Mouse (Mus musculus) neural tube, embryonic 14.5 days (tissue): ENCODE measurements around the gene Kdm2b. TPM values are rescaled to one million over a fixed set of nuclear protein-coding genes. Genes with fewer than 3 reads are reported as not detected.

ENCODE experiments used
- ATAC-seq: fragments of 200-750 bp; cut with Nextera tagmentation; 2 replicates; pipeline ENCODE4 v1.8.0; 2017; ENCODE audit warnings: low read depth, mild to moderate bottlenecking, moderate TSS enrichment, moderate library complexity
- H3K27ac ChIP-seq: fragments of 300-500 bp; sonication (generic); 2 replicates; pipeline ENCODE4 v1.5.1; 2014; ENCODE audit warnings: low read depth, mild to moderate bottlenecking, control low read depth, low read length, moderate library complexity, mixed read lengths
- H3K27me3 ChIP-seq: fragments of 300-500 bp; sonication (generic); 2 replicates; pipeline ENCODE4 v1.6.1; 2014; ENCODE audit warnings: low read length; ENCODE audit not compliant: control insufficient read depth, insufficient read depth
- H3K36me3 ChIP-seq: fragments of 300-500 bp; sonication (generic); 2 replicates; pipeline ENCODE4 v1.6.1; 2014; ENCODE audit warnings: low read length, mixed read lengths; ENCODE audit not compliant: control insufficient read depth, insufficient read depth
- H3K4me1 ChIP-seq: fragments of 300-500 bp; sonication (generic); 2 replicates; pipeline ENCODE4 v1.6.1; 2014; ENCODE audit warnings: low read length; ENCODE audit not compliant: control insufficient read depth, insufficient read depth
- H3K4me2 ChIP-seq: fragments of 300-500 bp; sonication (generic); 2 replicates; pipeline ENCODE4 v1.6.1; 2014; ENCODE audit warnings: mild to moderate bottlenecking, low read depth, low read length, control low read depth
- H3K4me3 ChIP-seq: fragments of 300-500 bp; sonication (generic); 2 replicates; pipeline ENCODE4 v1.5.1; 2014; ENCODE audit warnings: low read depth, low read length, control low read depth, mixed read lengths
- H3K9ac ChIP-seq: fragments of 300-500 bp; sonication (generic); replicated peaks from 2 replicates; pipeline ENCODE4 v1.6.1; 2014; ENCODE audit warnings: low read depth, mild to moderate bottlenecking, control low read depth, low read length, mixed read lengths
- H3K9me3 ChIP-seq: fragments of 300-500 bp; sonication (generic); 2 replicates; pipeline ENCODE4 v1.6.1; 2016; ENCODE audit warnings: low read length; ENCODE audit not compliant: control insufficient read depth
- WGBS: fragments of 180-500 bp; shearing (Covaris S2); extraction: QIAGEN DNeasy Blood & Tissue Kit; methylation state at CpG from one replicate; pipeline ENCODE4 v1.1.7; 2014; 5-methylcytosine and 5-hydroxymethylcytosine counted together
- polyA plus RNA-seq: library from polyadenylated mRNA; unstranded; fragments of >200 nt; fragmentation: Nextera tagmentation; extraction: Ambion mirVana; gene quantifications from 2 replicates; pipeline ENCODE4 v1.2.1, GENCODE M21; 2014

Gene Kdm2b
- polyA plus RNA-seq, 1 experiment from 2014 or later = 82.7 TPM

DNA sequence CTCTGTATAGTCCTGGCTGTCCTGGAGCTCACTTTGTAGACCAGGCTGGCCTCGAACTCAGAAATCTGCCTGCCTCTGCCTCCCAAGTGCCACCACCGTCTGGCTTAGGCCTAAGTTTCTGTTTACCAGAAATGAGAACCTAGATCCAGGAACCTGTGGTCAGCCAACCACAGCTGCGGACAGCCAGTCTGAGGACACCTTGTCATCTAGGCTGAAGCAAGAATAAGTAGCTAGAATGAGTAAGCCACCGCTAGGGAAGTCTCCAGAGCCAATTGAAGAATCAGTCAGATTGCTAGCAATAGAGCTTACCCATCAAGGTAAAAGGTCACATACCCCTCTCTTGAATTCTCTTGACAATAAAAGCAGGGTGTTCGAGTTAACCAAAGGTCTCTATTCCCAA lies 145.8 kb downstream of the Kdm2b start:
- 90% methylated on average over 5 of the region's 5 CpGs for WGBS
- H3K9ac ChIP-seq = no peak overlapping the region
- no peaks in the 10 kb centered on the region for H3K9me3 ChIP-seq
- no peak for ATAC-seq
- H3K4me1 ChIP-seq = no peaks in the 10 kb centered on the region; the same call in 1 of the 2 replicates
- H3K27me3 ChIP-seq = no peaks in the 10 kb centered on the region
- H3K36me3 ChIP-seq = no peaks in the 10 kb centered on the region
- no peak overlapping the region for H3K27ac ChIP-seq
- H3K4me3 ChIP-seq = no peak overlapping the region
- no peak overlapping the region for H3K4me2 ChIP-seq

DNA sequence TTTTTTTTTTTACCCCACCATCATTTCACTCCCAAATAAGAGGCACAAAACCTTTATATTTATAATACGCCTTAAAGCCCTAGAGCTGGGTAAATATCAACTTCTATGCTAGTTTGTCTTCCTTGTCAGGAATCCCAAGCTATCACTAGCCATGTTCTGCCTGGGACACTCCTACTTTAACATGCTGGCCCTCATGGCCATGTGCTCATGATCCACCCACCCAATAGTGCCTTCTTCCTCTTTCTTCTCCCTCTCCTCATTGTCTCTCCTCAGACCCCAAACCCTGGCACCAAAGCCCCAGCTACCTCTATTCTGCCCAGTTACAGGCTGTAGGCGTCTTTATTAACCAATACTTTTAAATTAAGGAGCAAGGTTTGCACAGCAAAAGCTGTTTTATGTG lies 148.5 kb downstream of the Kdm2b start:
- no peak overlapping the region for H3K4me3 ChIP-seq
- no peaks in the 10 kb centered on the region for H3K4me1 ChIP-seq
- H3K9me3 ChIP-seq = no peaks in the 10 kb centered on the region
- no peaks in the 10 kb centered on the region for H3K27me3 ChIP-seq
- H3K36me3 ChIP-seq = no peaks in the 10 kb centered on the region
- ATAC-seq = no peak
- no peak overlapping the region for H3K27ac ChIP-seq
- 88% methylated on average over 2 of the region's 2 CpGs for WGBS
- H3K9ac ChIP-seq = no peak overlapping the region
- no peak overlapping the region for H3K4me2 ChIP-seq

DNA sequence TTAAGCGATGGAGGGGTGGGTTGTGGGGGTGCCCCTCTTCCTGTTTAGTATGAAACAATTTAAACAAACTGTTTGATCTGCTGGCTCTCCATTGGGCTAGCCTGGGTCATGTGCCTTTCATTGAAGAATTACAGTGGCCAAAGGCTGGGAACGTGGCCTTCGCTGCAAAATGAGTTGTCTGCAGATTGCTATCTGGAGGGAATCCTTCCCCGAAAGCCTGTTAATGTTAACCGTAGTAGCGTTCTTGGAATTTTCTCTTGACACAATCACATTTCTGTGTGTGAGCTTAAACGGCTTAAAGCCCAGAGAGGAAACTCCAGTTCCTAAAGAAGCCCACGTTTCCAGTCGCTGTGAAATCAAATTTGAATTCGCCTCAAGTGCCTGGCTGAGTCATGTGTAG lies 156.6 kb downstream of the Kdm2b start:
- Histone ChIP-seq H3K4me1 (no peaks in the 10 kb centered on the region), H3K4me2 (no peak overlapping the region), H3K27me3 (no peaks in the 10 kb centered on the region), H3K36me3 (no peaks in the 10 kb centered on the region), H3K9me3 (no peaks in the 10 kb centered on the region), H3K27ac (no peak overlapping the region), H3K9ac (no peak overlapping the region), H3K4me3 (no peak overlapping the region)
- no peak for ATAC-seq
- 83% methylated on average over 10 of the region's 10 CpGs for WGBS

DNA sequence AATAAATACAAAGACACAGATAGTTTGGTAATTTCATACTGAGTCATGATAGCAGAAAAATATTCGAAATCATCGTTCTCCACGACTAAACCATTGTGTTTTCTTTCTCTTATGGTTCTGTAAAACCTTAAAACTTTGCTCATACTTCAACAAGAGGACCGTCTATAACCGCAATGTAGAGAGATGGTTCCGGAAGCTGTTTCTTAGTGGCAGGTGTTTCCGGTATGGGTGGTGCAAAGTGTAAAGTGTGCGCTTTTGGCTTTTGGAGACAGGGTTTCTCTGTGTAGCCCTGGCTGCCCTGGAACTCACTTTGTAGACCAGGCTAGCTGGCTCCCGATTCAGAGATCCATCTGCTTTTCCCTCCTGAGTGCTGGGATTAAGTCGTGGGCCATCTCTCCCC lies 157.1 kb downstream of the Kdm2b start:
- H3K27me3 ChIP-seq = no peaks in the 10 kb centered on the region
- H3K4me1 ChIP-seq = no peaks in the 10 kb centered on the region
- H3K27ac ChIP-seq = no peak overlapping the region
- 88% methylated on average over 10 of the region's 10 CpGs for WGBS
- H3K9ac ChIP-seq = no peak overlapping the region
- H3K9me3 ChIP-seq = no peaks in the 10 kb centered on the region
- no peak overlapping the region for H3K4me2 ChIP-seq
- no peak overlapping the region for H3K4me3 ChIP-seq
- ATAC-seq = no peak
- H3K36me3 ChIP-seq = no peaks in the 10 kb centered on the region

DNA sequence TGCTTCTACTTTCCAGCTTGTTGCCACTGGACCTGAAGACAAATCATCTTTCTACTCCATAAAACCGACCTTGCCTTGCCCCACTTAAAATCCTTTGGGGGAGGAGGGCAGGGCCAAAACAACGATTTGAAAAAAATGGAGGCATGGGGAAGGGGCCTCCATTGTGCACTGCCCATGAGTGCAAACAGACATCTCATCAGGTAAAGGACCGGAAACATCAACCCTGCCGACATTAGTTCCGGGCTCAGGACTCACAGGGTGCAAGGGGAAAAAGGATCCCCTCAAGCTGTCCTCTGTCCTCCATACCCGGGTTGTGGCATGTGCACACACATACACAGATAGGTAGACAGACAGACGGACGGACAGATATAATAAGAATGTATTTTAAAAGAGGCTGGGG lies 164.5 kb downstream of the Kdm2b start:
- Histone ChIP-seq H3K9me3 (no peaks in the 10 kb centered on the region), H3K9ac (no peak overlapping the region), H3K4me3 (no peak overlapping the region), H3K4me2 (no peak overlapping the region), H3K27me3 (no peaks in the 10 kb centered on the region), H3K36me3 (no peaks in the 10 kb centered on the region), H3K4me1 (peaks cover 2% of the 10 kb centered on the region; the same call in 1 of the 2 replicates), H3K27ac (no peak overlapping the region)
- no peak for ATAC-seq
- WGBS = 83% methylated on average over 8 of the region's 8 CpGs

DNA sequence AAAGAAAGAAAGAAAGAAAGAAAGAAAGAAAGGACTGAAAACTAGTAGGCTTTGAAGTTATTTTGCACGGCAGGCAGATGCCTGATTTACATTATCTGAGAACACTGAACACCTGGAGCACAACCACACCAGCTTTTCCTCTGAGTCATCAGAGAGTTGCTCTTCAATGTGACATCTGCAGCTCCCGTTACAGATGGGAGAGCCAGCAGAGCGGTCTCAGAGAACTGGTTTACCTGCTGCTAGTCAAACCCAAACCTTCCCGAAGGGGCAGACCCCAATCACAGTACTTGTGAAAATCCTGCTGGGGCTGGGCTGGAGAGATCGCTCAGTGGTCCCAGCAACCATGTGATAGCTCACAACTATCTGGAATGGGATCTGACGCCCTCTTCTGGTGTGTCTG lies 165.2 kb downstream of the Kdm2b start:
- no peak overlapping the region for H3K4me3 ChIP-seq
- no peaks in the 10 kb centered on the region for H3K36me3 ChIP-seq
- H3K4me1 ChIP-seq = peaks cover 7% of the 10 kb centered on the region; the same call in 1 of the 2 replicates
- WGBS = 74% methylated on average over 6 of the region's 6 CpGs
- H3K9me3 ChIP-seq = no peaks in the 10 kb centered on the region
- no peak overlapping the region for H3K27ac ChIP-seq
- ATAC-seq = no peak
- H3K4me2 ChIP-seq = no peak overlapping the region
- H3K27me3 ChIP-seq = no peaks in the 10 kb centered on the region
- no peak overlapping the region for H3K9ac ChIP-seq

DNA sequence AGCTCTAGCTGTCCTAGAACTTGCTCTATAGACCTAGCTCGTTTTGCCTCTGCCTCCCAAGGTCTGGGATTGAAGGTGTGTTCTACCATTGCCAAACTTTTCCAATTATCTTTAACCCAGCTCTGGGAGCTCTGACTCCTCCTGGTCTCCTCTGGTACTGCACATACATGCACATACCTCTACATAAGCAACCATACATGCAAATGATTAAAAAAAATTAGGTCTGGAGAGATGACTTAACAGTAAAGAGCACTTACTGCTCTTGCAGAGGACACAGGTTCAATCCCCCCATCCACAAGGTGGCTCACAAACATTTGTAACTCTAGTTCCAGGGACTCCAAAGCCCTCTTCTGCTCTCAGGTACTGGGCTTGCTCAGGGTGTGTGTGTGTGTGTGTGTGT lies 165.6 kb downstream of the Kdm2b start:
- WGBS = 69% methylated on average over 1 of the region's 1 CpGs
- no peak for ATAC-seq

GRCm38 (mm10) chr5:122822441-122822840 lies 167.2 kb downstream of the Kdm2b start:
- no peaks in the 10 kb centered on the region for H3K27me3 ChIP-seq
- no peak overlapping the region for H3K9ac ChIP-seq
- no peak for ATAC-seq
- H3K4me2 ChIP-seq = no peak overlapping the region
- H3K4me1 ChIP-seq = peaks cover 10% of the 10 kb centered on the region; the same call in 1 of the 2 replicates
- no peak overlapping the region for H3K4me3 ChIP-seq
- H3K9me3 ChIP-seq = no peaks in the 10 kb centered on the region
- no peak overlapping the region for H3K27ac ChIP-seq
- H3K36me3 ChIP-seq = peaks cover 13% of the 10 kb centered on the region
- WGBS = 97% methylated on average over 4 of the region's 4 CpGs

More for the DNA sequence above, 165.6 kb downstream of the Kdm2b start:
- Histone ChIP-seq H3K27ac (no peak overlapping the region), H3K4me1 (peaks cover 10% of the 10 kb centered on the region; the same call in 1 of the 2 replicates), H3K36me3 (no peaks in the 10 kb centered on the region), H3K9me3 (no peaks in the 10 kb centered on the region), H3K9ac (no peak overlapping the region), H3K4me3 (no peak overlapping the region), H3K27me3 (no peaks in the 10 kb centered on the region), H3K4me2 (no peak overlapping the region)

GRCm38 (mm10) chr5:122821524-122821885 lies 168.1 kb downstream of the Kdm2b start:
- under 1% methylated on average over 10 of the region's 10 CpGs for WGBS
- H3K27ac ChIP-seq = peak overlapping the region; percentile 96
- peak; percentile 67 for ATAC-seq
- peaks cover 10% of the 10 kb centered on the region; the same call in 1 of the 2 replicates for H3K4me1 ChIP-seq
- H3K4me2 ChIP-seq = peak overlapping the region; percentile 48
- peak overlapping the region; percentile 76 for H3K4me3 ChIP-seq
- peaks cover 22% of the 10 kb centered on the region for H3K36me3 ChIP-seq
- no peaks in the 10 kb centered on the region for H3K9me3 ChIP-seq
- no peaks in the 10 kb centered on the region for H3K27me3 ChIP-seq
- peak overlapping the region; percentile 57 for H3K9ac ChIP-seq
